Mouse (Mus musculus) hindbrain, embryonic 14.5 days (tissue): ENCODE results near the gene Rnf212b. TPM values are rescaled to one million over a fixed set of nuclear protein-coding genes. Genes with fewer than 3 reads are reported as not detected.

Experiments used
- ATAC-seq: fragments of 200-750 bp; cut with Nextera tagmentation; 2 replicates; pipeline ENCODE4 v1.8.0; 2017; ENCODE audit warnings: moderate number of reproducible peaks, mild to moderate bottlenecking, moderate TSS enrichment, moderate library complexity; ENCODE audit not compliant: low FRiP score
- DNase-seq: peaks from one replicate; pipeline ENCODE4 v3.0.0-alpha.2; 2015; ENCODE audit warnings: low spot score
- H3K27ac ChIP-seq: fragments of 300-500 bp; sonication (generic); 2 replicates; pipeline ENCODE4 v1.5.1; 2014; ENCODE audit warnings: mild to moderate bottlenecking, moderate library complexity
- H3K27me3 ChIP-seq: fragments of 300-500 bp; sonication (generic); 2 replicates; pipeline ENCODE4 v1.6.1; 2014; ENCODE audit warnings: mild to moderate bottlenecking, low read length, mixed read lengths; ENCODE audit not compliant: control insufficient read depth, insufficient read depth
- H3K36me3 ChIP-seq: fragments of 300-500 bp; sonication (generic); replicated peaks from 2 replicates; pipeline ENCODE4 v1.6.1; 2014; ENCODE audit not compliant: control insufficient read depth, insufficient read depth
- H3K4me1 ChIP-seq: fragments of 300-500 bp; sonication (generic); replicated peaks from 2 replicates; pipeline ENCODE4 v1.6.1; 2014; ENCODE audit warnings: antibody characterized with exemption, low read length, mixed read lengths; ENCODE audit not compliant: control insufficient read depth, insufficient read depth
- H3K4me2 ChIP-seq: fragments of 300-500 bp; sonication (generic); replicated peaks from 2 replicates; pipeline ENCODE4 v1.6.1; 2014; ENCODE audit warnings: mild to moderate bottlenecking, moderate library complexity
- H3K4me3 ChIP-seq: fragments of 300-500 bp; sonication (generic); replicated peaks from 2 replicates; pipeline ENCODE4 v1.5.1; 2014; ENCODE audit warnings: mild to moderate bottlenecking, low read length
- H3K9ac ChIP-seq: fragments of 300-500 bp; sonication (generic); 2 replicates; pipeline ENCODE4 v1.6.1; 2014
- H3K9me3 ChIP-seq: fragments of 300-500 bp; sonication (generic); 2 replicates; pipeline ENCODE4 v1.6.1; 2016; ENCODE audit warnings: low read length; ENCODE audit not compliant: control insufficient read depth
- WGBS: fragments of 180-500 bp; shearing (Covaris S2); extraction: QIAGEN DNeasy Blood & Tissue Kit; methylation state at CpG from one replicate; pipeline ENCODE4 v1.1.7; 2014; 5-methylcytosine and 5-hydroxymethylcytosine counted together
- polyA plus RNA-seq: library from polyadenylated mRNA; unstranded; fragments of >200 nt; fragmentation: Nextera tagmentation; extraction: Ambion mirVana; gene quantifications from 2 replicates; pipeline ENCODE4 v1.2.1, GENCODE M21; 2014

Rnf212b gene
- polyA plus RNA-seq, 1 experiment from 2014 or later: not detected

DNA sequence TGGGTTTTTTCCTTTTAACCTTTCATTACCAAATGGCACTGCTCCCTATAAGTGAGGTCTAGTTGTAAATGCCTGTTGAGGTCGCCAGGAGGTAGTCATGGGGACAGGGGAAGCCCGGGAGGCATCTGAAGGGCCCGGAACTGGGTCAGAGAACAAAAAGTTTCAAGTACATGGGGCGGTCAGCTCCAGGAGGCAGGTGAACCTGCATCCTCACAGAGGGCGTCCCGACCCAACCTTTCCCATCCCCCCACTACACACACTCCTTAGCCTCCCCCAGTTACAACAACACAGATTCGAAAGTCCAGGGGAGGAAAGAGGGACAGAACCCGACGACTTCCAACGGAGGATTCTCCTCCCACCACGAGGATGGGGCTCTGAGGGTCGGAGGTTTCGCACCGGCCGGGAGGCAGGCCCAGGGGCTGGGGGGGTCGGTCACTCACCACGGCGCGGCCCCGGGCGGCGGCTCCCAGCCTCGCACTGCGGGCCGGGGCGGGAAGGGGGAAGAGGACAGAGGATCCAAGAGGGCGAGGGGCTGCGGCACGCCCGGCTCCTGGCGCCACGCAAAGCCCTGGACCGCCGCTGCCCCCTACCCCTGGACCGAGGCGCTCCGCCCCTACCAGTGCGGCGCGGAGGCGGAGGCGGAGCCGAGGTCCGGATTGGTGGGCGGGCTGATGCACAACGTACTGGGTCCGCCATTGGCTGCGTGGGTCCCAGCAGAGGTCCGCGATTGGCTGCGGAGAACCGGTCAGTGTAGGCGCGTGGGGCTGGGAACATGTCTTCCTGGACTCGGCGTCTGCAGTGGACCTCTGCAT is 49.8 kb downstream of the Rnf212b start:
- Histone ChIP-seq H3K9me3 (no peaks in the 10 kb centered on the region), H3K27me3 (no peaks in the 10 kb centered on the region), H3K4me1 (peaks cover 7% of the 10 kb centered on the region), H3K4me3 (peak overlapping the region; percentile 83), H3K27ac (peak overlapping the region; percentile 77), H3K4me2 (peak overlapping the region; percentile 66), H3K36me3 (no peaks in the 10 kb centered on the region), H3K9ac (peak overlapping the region; percentile 90)
- peak; percentile 100 for ATAC-seq
- peak; percentile 90 for DNase-seq
- WGBS: under 1% methylated on average over 47 of the region's 56 CpGs

DNA sequence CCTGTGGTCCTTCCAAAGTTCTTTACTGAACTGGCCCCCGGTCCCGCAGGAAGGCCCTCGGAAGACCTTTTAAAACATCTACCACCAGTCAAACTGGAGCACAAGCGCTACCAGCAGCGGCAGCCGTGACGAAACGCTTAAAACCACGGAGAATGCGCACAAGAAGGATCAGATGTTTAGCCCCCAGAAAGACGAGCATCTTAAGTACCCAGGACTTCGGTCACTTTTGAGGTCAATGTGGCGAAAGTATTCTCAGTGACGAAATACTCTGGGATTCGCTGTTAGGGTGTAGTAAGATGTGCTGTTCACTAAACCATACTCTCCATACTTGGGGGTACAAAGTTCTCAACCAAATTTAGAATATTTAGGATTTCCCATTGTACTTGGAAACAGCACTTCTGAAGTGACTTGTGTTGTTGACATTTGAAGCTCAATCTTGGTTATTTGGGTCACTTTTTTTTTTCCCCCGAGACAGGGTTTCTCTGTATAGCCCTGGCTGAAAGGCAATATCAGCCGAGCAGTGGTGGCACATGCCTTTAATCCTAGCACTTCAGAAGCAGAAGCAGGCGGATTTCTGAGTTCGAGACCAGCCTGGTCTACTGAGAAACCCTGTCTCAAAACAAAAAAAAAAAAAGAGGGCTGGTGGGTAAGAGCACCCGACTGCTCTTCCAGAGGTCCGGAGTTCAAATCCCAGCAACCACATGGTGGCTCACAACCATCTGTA is 50.5 kb downstream of the Rnf212b start:
- H3K4me2 ChIP-seq: peak overlapping the region; percentile 66
- ATAC-seq: peak; percentile 32; the same call in 1 of the 2 replicates
- H3K36me3 ChIP-seq: no peaks in the 10 kb centered on the region
- WGBS: 18% methylated on average over 21 of the region's 21 CpGs
- no peaks in the 10 kb centered on the region for H3K9me3 ChIP-seq
- H3K9ac ChIP-seq: peak overlapping the region; percentile 90; the same call in 1 of the 2 replicates
- peak overlapping the region; percentile 77 for H3K27ac ChIP-seq
- DNase-seq: no peak
- H3K4me3 ChIP-seq: peak overlapping the region; percentile 83
- no peaks in the 10 kb centered on the region for H3K27me3 ChIP-seq
- H3K4me1 ChIP-seq: peaks cover 7% of the 10 kb centered on the region

DNA sequence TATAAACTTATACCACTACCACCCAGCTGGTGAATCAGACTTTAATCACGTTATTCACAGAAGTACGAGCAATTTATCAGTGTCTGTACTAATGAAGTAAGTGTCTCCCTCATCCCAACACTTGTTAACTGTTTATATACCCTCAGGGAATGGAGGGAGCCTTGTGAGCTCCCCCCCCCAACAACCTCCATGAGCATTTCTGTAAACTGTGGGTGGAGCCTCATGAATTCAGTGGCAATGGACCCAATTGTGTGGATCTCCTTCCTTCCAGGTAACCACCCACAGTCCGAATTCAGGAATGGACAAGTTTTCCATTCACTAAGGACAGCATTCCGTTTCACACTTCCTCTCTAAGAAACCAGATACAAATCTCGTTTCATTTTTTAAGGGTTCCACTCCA is 51.7 kb downstream of the Rnf212b start:
- WGBS: 87% methylated on average over 5 of the region's 5 CpGs
- Histone ChIP-seq H3K36me3 (no peaks in the 10 kb centered on the region), H3K27ac (no peak overlapping the region), H3K9me3 (no peaks in the 10 kb centered on the region), H3K4me2 (no peak overlapping the region), H3K4me3 (no peak overlapping the region), H3K27me3 (no peaks in the 10 kb centered on the region), H3K4me1 (peaks cover 7% of the 10 kb centered on the region), H3K9ac (no peak overlapping the region)
- no peak for ATAC-seq
- DNase-seq: no peak

DNA sequence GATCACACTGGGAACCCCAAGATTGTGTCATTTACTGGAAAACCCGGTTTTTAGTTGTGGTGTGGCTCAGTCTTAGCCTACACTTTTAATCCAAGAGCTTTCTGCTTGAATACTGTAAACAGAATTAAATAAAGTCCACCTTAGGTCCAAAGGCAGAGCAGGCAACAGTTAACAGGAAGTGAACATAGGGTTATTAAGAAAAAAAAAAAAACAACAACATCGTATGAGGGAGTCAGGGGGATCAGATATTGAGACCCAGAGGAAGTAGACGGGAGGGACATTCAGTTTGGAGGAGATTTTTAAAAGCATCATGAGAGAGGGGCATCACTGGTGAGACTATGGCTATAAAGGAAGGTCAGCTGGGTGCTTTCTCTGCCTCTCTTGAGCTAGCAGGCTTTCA is 52.3 kb downstream of the Rnf212b start:
- Histone ChIP-seq H3K27me3 (no peaks in the 10 kb centered on the region), H3K4me2 (no peak overlapping the region), H3K36me3 (no peaks in the 10 kb centered on the region), H3K9me3 (no peaks in the 10 kb centered on the region), H3K9ac (no peak overlapping the region), H3K4me1 (peaks cover 7% of the 10 kb centered on the region), H3K27ac (no peak overlapping the region), H3K4me3 (no peak overlapping the region)
- ATAC-seq (no peak), DNase-seq (no peak)
- WGBS: 82% methylated on average over 3 of the region's 3 CpGs

DNA sequence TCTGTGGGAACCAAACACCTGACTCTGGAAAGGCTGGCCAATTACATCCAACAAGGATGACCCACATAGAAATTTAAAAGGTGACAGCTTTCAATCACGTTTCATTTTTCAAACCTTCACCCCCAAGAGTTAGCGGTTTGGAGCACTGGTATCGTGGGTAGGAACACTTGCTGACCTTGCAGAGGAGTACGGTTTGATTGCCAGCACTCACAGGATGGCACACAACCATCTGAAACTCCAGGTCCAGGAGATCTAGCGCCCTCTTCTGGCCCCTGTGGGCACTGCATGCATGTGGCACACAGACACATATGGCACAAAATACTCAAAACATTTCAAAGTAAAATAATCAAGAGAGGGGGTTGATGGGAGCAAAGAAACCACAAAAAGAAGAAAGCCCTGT is 53.0 kb downstream of the Rnf212b start:
- Histone ChIP-seq H3K27ac (no peak overlapping the region), H3K27me3 (no peaks in the 10 kb centered on the region), H3K4me1 (peaks cover 7% of the 10 kb centered on the region), H3K9ac (no peak overlapping the region), H3K4me2 (no peak overlapping the region), H3K9me3 (no peaks in the 10 kb centered on the region), H3K4me3 (no peak overlapping the region), H3K36me3 (peaks cover 2% of the 10 kb centered on the region; the same call in 1 of the 2 replicates)
- DNase-seq (no peak), ATAC-seq (no peak)
- 63% methylated on average over 5 of the region's 5 CpGs for WGBS

DNA sequence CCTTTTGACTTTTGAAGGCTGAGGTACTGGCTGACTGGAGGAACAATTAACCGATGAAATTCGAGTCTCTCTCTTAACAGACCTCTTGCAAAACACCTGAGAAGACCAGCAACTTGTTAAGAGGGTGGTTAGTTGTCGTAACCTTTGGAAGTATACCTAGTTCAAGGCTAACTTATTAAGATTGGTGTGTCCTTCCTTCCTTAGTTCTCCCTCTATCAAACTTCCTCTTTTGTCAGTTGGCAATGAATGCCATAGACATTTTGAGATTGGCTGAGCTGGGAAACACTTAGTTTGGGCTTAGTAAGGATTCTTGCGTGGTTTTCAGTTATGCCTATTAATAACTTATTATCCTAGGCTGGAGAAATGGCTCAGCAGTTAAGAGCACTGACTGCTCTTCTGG is 54.1 kb downstream of the Rnf212b start:
- 93% methylated on average over 4 of the region's 4 CpGs for WGBS
- no peak overlapping the region for H3K27ac ChIP-seq
- no peak for ATAC-seq
- no peaks in the 10 kb centered on the region for H3K27me3 ChIP-seq
- no peaks in the 10 kb centered on the region for H3K9me3 ChIP-seq
- peaks cover 5% of the 10 kb centered on the region for H3K4me1 ChIP-seq
- no peak overlapping the region for H3K9ac ChIP-seq
- H3K36me3 ChIP-seq: peaks cover 7% of the 10 kb centered on the region
- no peak overlapping the region for H3K4me2 ChIP-seq
- H3K4me3 ChIP-seq: no peak overlapping the region
- no peak for DNase-seq

DNA sequence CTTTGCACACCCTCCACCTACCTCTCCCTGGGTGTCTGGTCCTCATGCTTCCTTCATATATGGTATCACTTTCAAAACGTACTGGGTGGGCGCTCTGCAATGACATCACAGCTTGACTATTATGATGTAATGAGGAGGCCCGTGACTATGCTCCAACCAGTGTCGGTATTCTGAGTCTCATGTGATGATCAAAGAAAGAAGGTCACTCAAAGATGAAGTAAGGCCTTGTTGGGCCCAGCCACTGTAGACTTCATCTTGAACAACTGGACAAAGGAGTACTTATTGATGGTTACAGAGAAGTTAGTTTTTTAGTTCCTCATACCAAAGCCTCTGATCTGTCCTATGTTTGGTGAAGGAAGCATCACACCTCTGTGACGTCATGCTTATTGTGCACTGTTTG is 56.9 kb downstream of the Rnf212b start, which contains the start of gene Homez:
Gene Homez (minus strand): TSS at position 101 of the 400 bp plus-strand sequence.
- no peak within 1 kb of the TSS for H3K9ac ChIP-seq
- peaks cover 7% of the 10 kb centered on the region for H3K36me3 ChIP-seq
- H3K27ac ChIP-seq: no peak within 1 kb of the TSS
- DNase-seq (no peak), ATAC-seq (no peak)
- H3K9me3 ChIP-seq: no peaks in the 10 kb centered on the region
- WGBS: 88% methylated on average over 5 of the region's 5 CpGs
- no peaks in the 10 kb centered on the region for H3K27me3 ChIP-seq
- no peak within 1 kb of the TSS for H3K4me2 ChIP-seq
- H3K4me3 ChIP-seq: no peak within 1 kb of the TSS
- peaks cover 8% of the 10 kb centered on the region; the same call in 1 of the 2 replicates for H3K4me1 ChIP-seq

DNA sequence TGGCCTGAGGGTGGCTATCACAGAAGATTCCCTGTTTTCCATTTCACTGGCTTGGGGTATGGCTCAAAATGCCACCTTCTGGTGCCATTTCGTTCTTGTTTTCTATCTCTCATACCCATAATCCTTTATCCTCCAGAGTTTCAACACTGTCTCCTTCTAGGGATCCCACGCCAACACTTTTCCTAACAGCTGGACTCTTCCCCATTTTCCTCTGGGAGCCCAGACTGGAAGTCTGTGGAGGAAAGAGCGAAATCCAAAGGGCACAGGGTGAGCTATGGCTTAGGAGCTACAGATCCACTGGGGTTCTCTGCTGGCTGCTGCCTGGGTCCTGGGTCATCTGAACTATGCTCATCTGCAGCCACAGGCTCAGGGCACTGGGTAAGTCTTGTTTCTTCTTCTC is 60.2 kb downstream of the Rnf212b start:
- Histone ChIP-seq H3K4me2 (no peak overlapping the region), H3K9ac (no peak overlapping the region), H3K4me1 (peaks cover 8% of the 10 kb centered on the region; the same call in 1 of the 2 replicates), H3K27ac (no peak overlapping the region), H3K9me3 (no peaks in the 10 kb centered on the region), H3K36me3 (peaks cover 7% of the 10 kb centered on the region), H3K4me3 (no peak overlapping the region), H3K27me3 (peaks cover 6% of the 10 kb centered on the region; the same call in 1 of the 2 replicates)
- ATAC-seq (no peak), DNase-seq (no peak)
- 89% methylated on average over 3 of the region's 3 CpGs for WGBS

DNA sequence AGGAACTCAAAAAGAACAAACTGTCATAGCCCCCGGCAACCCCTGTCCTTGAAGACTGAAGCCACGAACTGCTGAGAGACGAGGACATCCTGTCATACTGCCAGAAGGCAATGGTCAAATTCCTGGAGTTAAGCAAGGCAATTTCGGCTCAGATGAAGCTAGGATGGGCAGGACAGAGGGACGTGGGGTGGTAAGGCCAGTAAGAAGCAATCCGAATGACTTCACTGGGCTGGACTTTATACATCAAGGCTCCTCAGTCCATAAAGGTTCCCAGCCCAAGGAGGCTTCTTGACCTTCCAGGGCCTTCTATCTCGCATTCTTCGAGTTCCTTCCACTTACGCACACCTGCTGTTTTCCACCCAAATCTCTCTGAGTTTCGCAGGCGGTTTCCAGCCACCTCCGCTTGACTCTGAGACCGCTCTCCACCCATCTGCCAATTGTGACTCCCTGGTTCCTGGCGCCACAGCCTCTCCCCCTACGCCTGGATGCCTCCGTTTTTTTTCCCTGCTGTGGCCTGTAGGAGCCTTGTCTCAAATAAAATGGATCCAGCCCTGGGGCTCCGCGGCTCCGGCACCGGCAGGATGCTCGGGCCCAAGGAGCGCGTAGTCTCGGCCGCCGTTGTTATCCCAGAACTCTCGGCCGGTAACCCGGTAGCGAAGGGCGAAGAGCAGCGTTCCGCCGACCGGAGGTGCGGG is 62.0 kb downstream of the Rnf212b start:
- Histone ChIP-seq H3K27ac (peak overlapping the region; percentile 95), H3K27me3 (peaks cover 6% of the 10 kb centered on the region; the same call in 1 of the 2 replicates), H3K4me2 (peak overlapping the region; percentile 92), H3K9me3 (no peaks in the 10 kb centered on the region), H3K4me3 (peak overlapping the region; percentile 71), H3K4me1 (peaks cover 8% of the 10 kb centered on the region; the same call in 1 of the 2 replicates), H3K36me3 (peaks cover 7% of the 10 kb centered on the region), H3K9ac (peak overlapping the region; percentile 86)
- DNase-seq (peak; percentile 25), ATAC-seq (peak; percentile 74)
- WGBS: 2% methylated on average over 35 of the region's 36 CpGs
